Mouse (Mus musculus) hindbrain, embryonic 15.5 days (tissue): ENCODE measurements around the gene Barhl2. TPM values are rescaled to one million over a fixed set of nuclear protein-coding genes. Genes with fewer than 3 reads are reported as not detected.
A peak's percentile ranks its signal among the peaks of the same experiment; 100 is the strongest.

Experiments used
- ATAC-seq: fragments of 200-750 bp; cut with Nextera tagmentation; 2 replicates; pipeline ENCODE4 v1.8.0; 2017; ENCODE audit warnings: low read depth, moderate number of reproducible peaks, moderate TSS enrichment; ENCODE audit not compliant: low FRiP score
- H3K27ac ChIP-seq: fragments of 300-500 bp; sonication (generic); replicated peaks from 2 replicates; pipeline ENCODE4 v1.5.1; 2015; ENCODE audit warnings: mild to moderate bottlenecking, inconsistent platforms
- H3K27me3 ChIP-seq: fragments of 300-500 bp; sonication (generic); 2 replicates; pipeline ENCODE4 v1.6.1; 2015; ENCODE audit warnings: control low read depth, inconsistent platforms
- H3K36me3 ChIP-seq: fragments of 300-500 bp; sonication (generic); 2 replicates; pipeline ENCODE4 v1.6.1; 2015; ENCODE audit warnings: control low read depth, inconsistent platforms
- H3K4me1 ChIP-seq: fragments of 300-500 bp; sonication (generic); replicated peaks from 2 replicates; pipeline ENCODE4 v1.6.1; 2015; ENCODE audit warnings: control low read depth, inconsistent platforms
- H3K4me2 ChIP-seq: fragments of 300-500 bp; sonication (generic); 2 replicates; pipeline ENCODE4 v1.6.1; 2015; ENCODE audit warnings: moderate library complexity, mild to moderate bottlenecking, inconsistent platforms
- H3K4me3 ChIP-seq: fragments of 300-500 bp; sonication (generic); 2 replicates; pipeline ENCODE4 v1.5.1; 2015; ENCODE audit warnings: mild to moderate bottlenecking, inconsistent platforms
- H3K9ac ChIP-seq: fragments of 300-500 bp; sonication (generic); 2 replicates; pipeline ENCODE4 v1.6.1; 2015; ENCODE audit warnings: inconsistent platforms
- H3K9me3 ChIP-seq: fragments of 300-500 bp; sonication (generic); 2 replicates; pipeline ENCODE4 v1.6.1; 2016; ENCODE audit warnings: control low read depth, inconsistent platforms
- WGBS: fragments of 180-500 bp; shearing (Covaris S2); methylation state at CpG from one replicate; pipeline ENCODE4 v1.1.7; 2015; 5-methylcytosine and 5-hydroxymethylcytosine counted together
- polyA plus RNA-seq: library from polyadenylated mRNA; unstranded; fragments of >200 nt; fragmentation: Nextera tagmentation; extraction: Ambion mirVana; gene quantifications from 2 replicates; pipeline ENCODE4 v1.2.1, GENCODE M21; 2015

The Barhl2 gene
- polyA plus RNA-seq, 1 experiment from 2014 or later, result 1.6 TPM

- H3K9ac ChIP-seq, result no peak overlapping the region
- peaks cover 6% of the 10 kb centered on the region for H3K4me1 ChIP-seq
- no peak overlapping the region; the same call in 1 of the 2 replicates for H3K27ac ChIP-seq
- no peaks in the 10 kb centered on the region for H3K36me3 ChIP-seq
- peak overlapping the region; percentile 27 for H3K4me2 ChIP-seq
- ATAC-seq, result no peak
- WGBS, result under 1% methylated on average over 39 of the region's 45 CpGs
- peaks cover 77% of the 10 kb centered on the region for H3K27me3 ChIP-seq
- H3K4me3 ChIP-seq, result peak overlapping the region; percentile 11
- no peaks in the 10 kb centered on the region for H3K9me3 ChIP-seq
These were observed 4.6 kb downstream of the Barhl2 start for GRCm38 (mm10) chr5:106453181-106453885.

GRCm38 (mm10) chr5:106452686-106453085 is 5.3 kb downstream of the Barhl2 start:
- Histone ChIP-seq H3K9me3 (no peaks in the 10 kb centered on the region), H3K4me2 (no peak overlapping the region), H3K27ac (no peak overlapping the region), H3K9ac (no peak overlapping the region), H3K27me3 (peaks cover 80% of the 10 kb centered on the region), H3K4me3 (no peak overlapping the region), H3K4me1 (peaks cover 5% of the 10 kb centered on the region), H3K36me3 (no peaks in the 10 kb centered on the region)
- no peak for ATAC-seq
- 4% methylated on average over 4 of the region's 4 CpGs for WGBS

- Histone ChIP-seq H3K9ac (no peak overlapping the region), H3K27me3 (peaks cover 83% of the 10 kb centered on the region), H3K4me3 (no peak overlapping the region), H3K36me3 (no peaks in the 10 kb centered on the region), H3K27ac (no peak overlapping the region), H3K9me3 (no peaks in the 10 kb centered on the region), H3K4me1 (peaks cover 5% of the 10 kb centered on the region), H3K4me2 (peak overlapping the region; percentile 26; the same call in 1 of the 2 replicates)
- WGBS, result under 1% methylated on average over 31 of the region's 32 CpGs
- ATAC-seq, result 0 out of 2 replicates have a peak, but pooled peaks have one; percentile 43
These were observed 6.1 kb downstream of the Barhl2 start for GRCm38 (mm10) chr5:106451681-106452440.

GRCm38 (mm10) chr5:106450426-106451160 is 7.4 kb downstream of the Barhl2 start:
- no peak for ATAC-seq
- peaks cover 12% of the 10 kb centered on the region for H3K4me1 ChIP-seq
- H3K4me2 ChIP-seq, result no peak overlapping the region
- no peaks in the 10 kb centered on the region for H3K36me3 ChIP-seq
- no peak overlapping the region for H3K27ac ChIP-seq
- H3K27me3 ChIP-seq, result peaks cover 86% of the 10 kb centered on the region
- no peak overlapping the region for H3K4me3 ChIP-seq
- WGBS, result 11% methylated on average over 5 of the region's 5 CpGs
- H3K9ac ChIP-seq, result no peak overlapping the region
- H3K9me3 ChIP-seq, result no peaks in the 10 kb centered on the region

GRCm38 (mm10) chr5:106449720-106450425 is 8.1 kb downstream of the Barhl2 start:
- no peak overlapping the region for H3K4me3 ChIP-seq
- no peak overlapping the region for H3K4me2 ChIP-seq
- H3K36me3 ChIP-seq, result no peaks in the 10 kb centered on the region
- H3K27ac ChIP-seq, result no peak overlapping the region
- H3K9ac ChIP-seq, result no peak overlapping the region
- ATAC-seq, result no peak
- WGBS, result 8% methylated on average over 4 of the region's 4 CpGs
- H3K9me3 ChIP-seq, result no peaks in the 10 kb centered on the region
- peaks cover 12% of the 10 kb centered on the region for H3K4me1 ChIP-seq
- peaks cover 86% of the 10 kb centered on the region for H3K27me3 ChIP-seq

- no peak overlapping the region for H3K4me2 ChIP-seq
- H3K9ac ChIP-seq, result no peak overlapping the region
- no peak overlapping the region for H3K4me3 ChIP-seq
- H3K27me3 ChIP-seq, result peaks cover 83% of the 10 kb centered on the region
- H3K27ac ChIP-seq, result no peak overlapping the region
- no peaks in the 10 kb centered on the region for H3K9me3 ChIP-seq
- H3K4me1 ChIP-seq, result peaks cover 12% of the 10 kb centered on the region
- 4% methylated on average over 6 of the region's 6 CpGs for WGBS
- ATAC-seq, result no peak
- no peaks in the 10 kb centered on the region for H3K36me3 ChIP-seq
These were observed 9.2 kb downstream of the Barhl2 start for GRCm38 (mm10) chr5:106448798-106449125.

GRCm38 (mm10) chr5:106447951-106448797 is 9.8 kb downstream of the Barhl2 start:
- no peak overlapping the region for H3K27ac ChIP-seq
- no peak overlapping the region for H3K4me3 ChIP-seq
- no peak for ATAC-seq
- no peak overlapping the region for H3K9ac ChIP-seq
- WGBS, result 3% methylated on average over 50 of the region's 50 CpGs
- peaks cover 12% of the 10 kb centered on the region for H3K4me1 ChIP-seq
- peak overlapping the region; percentile 22; the same call in 1 of the 2 replicates for H3K4me2 ChIP-seq
- no peaks in the 10 kb centered on the region for H3K9me3 ChIP-seq
- H3K27me3 ChIP-seq, result peaks cover 77% of the 10 kb centered on the region
- no peaks in the 10 kb centered on the region for H3K36me3 ChIP-seq

GRCm38 (mm10) chr5:106447091-106447820 is 10.7 kb downstream of the Barhl2 start:
- ATAC-seq, result no peak
- Histone ChIP-seq H3K27me3 (peaks cover 75% of the 10 kb centered on the region), H3K9me3 (no peaks in the 10 kb centered on the region), H3K4me3 (no peak overlapping the region), H3K4me1 (peaks cover 12% of the 10 kb centered on the region), H3K27ac (no peak overlapping the region), H3K9ac (no peak overlapping the region), H3K36me3 (no peaks in the 10 kb centered on the region), H3K4me2 (no peak overlapping the region)
- 28% methylated on average over 14 of the region's 14 CpGs for WGBS

GRCm38 (mm10) chr5:106446593-106446992 is 11.4 kb downstream of the Barhl2 start:
- H3K27me3 ChIP-seq, result peaks cover 69% of the 10 kb centered on the region
- WGBS, result 2% methylated on average over 8 of the region's 8 CpGs

GRCm38 (mm10) chr5:106445681-106446080 is 12.3 kb downstream of the Barhl2 start:
- Histone ChIP-seq H3K4me2 (no peak overlapping the region), H3K36me3 (no peaks in the 10 kb centered on the region)

More at GRCm38 (mm10) chr5:106446593-106446992, 11.4 kb downstream of the Barhl2 start:
- H3K36me3 ChIP-seq, result no peaks in the 10 kb centered on the region
- 0 out of 2 replicates have a peak, but pooled peaks have one; percentile 54 for ATAC-seq
- no peak overlapping the region for H3K9ac ChIP-seq
- no peak overlapping the region for H3K4me2 ChIP-seq
- H3K9me3 ChIP-seq, result no peaks in the 10 kb centered on the region
- peaks cover 12% of the 10 kb centered on the region for H3K4me1 ChIP-seq
- H3K4me3 ChIP-seq, result no peak overlapping the region
- no peak overlapping the region for H3K27ac ChIP-seq

More at GRCm38 (mm10) chr5:106445681-106446080, 12.3 kb downstream of the Barhl2 start:
- 83% methylated on average over 3 of the region's 3 CpGs for WGBS
- H3K4me3 ChIP-seq, result no peak overlapping the region
- no peak overlapping the region for H3K27ac ChIP-seq
- no peaks in the 10 kb centered on the region for H3K9me3 ChIP-seq
- H3K27me3 ChIP-seq, result peaks cover 61% of the 10 kb centered on the region
- ATAC-seq, result no peak
- peaks cover 12% of the 10 kb centered on the region for H3K4me1 ChIP-seq
- H3K9ac ChIP-seq, result no peak overlapping the region
